Mouse (Mus musculus) G1E (cell line): Measurements from ENCODE around the gene Fam241a.

Experiments used
- CTCF ChIP-seq: IDR thresholded peaks from 2 replicates; pipeline ENCODE4 v1.5.1; 2012; ENCODE audit warnings: low read depth, low read length, inconsistent platforms, mixed read lengths
- GATA1 ChIP-seq: IDR thresholded peaks from 2 replicates; pipeline ENCODE4 v1.6.1; 2012; ENCODE audit warnings: borderline replicate concordance, low read length, inconsistent platforms, mixed read lengths
- GATA2 ChIP-seq: IDR thresholded peaks from 2 replicates; pipeline ENCODE4 v1.6.1; 2012; ENCODE audit warnings: low read depth, low read length, inconsistent platforms, borderline replicate concordance
- POLR2AphosphoS5 ChIP-seq: IDR thresholded peaks from 2 replicates; pipeline ENCODE4 v1.6.1; 2012; ENCODE audit warnings: low read depth, low read length, inconsistent platforms; ENCODE audit not compliant: insufficient replicate concordance
- TAL1 ChIP-seq: conservative IDR thresholded peaks from 2 replicates; pipeline ENCODE4 v1.6.1; 2012; ENCODE audit warnings: low read depth, low read length, inconsistent platforms, mixed read lengths

GRCm38 (mm10) chr3:127849922-127850321 is 46.2 kb downstream of the Fam241a start:
- TF ChIP-seq CTCF (no peak), GATA1 (no peak), GATA2 (no peak), POLR2AphosphoS5 (no peak), TAL1 (no peak)
